Mouse (Mus musculus) embryonic facial prominence, embryonic 11.5 days (tissue): ENCODE results near the gene AC109138.7. TPM values are rescaled to one million over a fixed set of nuclear protein-coding genes. Genes with fewer than 3 reads are reported as not detected.

Experiments used
- ATAC-seq: fragments of 200-750 bp; cut with Nextera tagmentation; replicated peaks from 2 replicates; pipeline ENCODE4 v1.8.0; 2017; ENCODE audit warnings: low read depth; ENCODE audit not compliant: insufficient number of reproducible peaks, low FRiP score, low TSS enrichment
- DNase-seq: peaks from one replicate; pipeline ENCODE4 v3.0.0-alpha.2; 2015; ENCODE audit warnings: low spot score
- H3K27ac ChIP-seq: fragments of 300-500 bp; sonication (generic); replicated peaks from 2 replicates; pipeline ENCODE4 v1.5.1; 2014; ENCODE audit warnings: mild to moderate bottlenecking, low read depth, low read length, control low read depth
- H3K27me3 ChIP-seq: fragments of 300-500 bp; sonication (generic); 2 replicates; pipeline ENCODE4 v1.6.1; 2014; ENCODE audit warnings: mild to moderate bottlenecking, low read length, moderate library complexity, mixed read lengths; ENCODE audit not compliant: control insufficient read depth, insufficient read depth
- H3K36me3 ChIP-seq: fragments of 300-500 bp; sonication (generic); replicated peaks from 2 replicates; pipeline ENCODE4 v1.6.1; 2014; ENCODE audit warnings: low read depth, mild to moderate bottlenecking, low read length, moderate library complexity, mixed read lengths; ENCODE audit not compliant: control insufficient read depth, insufficient read depth
- H3K4me1 ChIP-seq: fragments of 300-500 bp; sonication (generic); 2 replicates; pipeline ENCODE4 v1.6.1; 2014; ENCODE audit warnings: low read length, mixed read lengths; ENCODE audit not compliant: control insufficient read depth, insufficient read depth
- H3K4me2 ChIP-seq: fragments of 300-500 bp; sonication (generic); 2 replicates; pipeline ENCODE4 v1.6.1; 2014; ENCODE audit warnings: low read depth, mild to moderate bottlenecking, control low read depth, low read length, moderate library complexity
- H3K4me3 ChIP-seq: fragments of 300-500 bp; sonication (generic); 2 replicates; pipeline ENCODE4 v1.5.1; 2014; ENCODE audit warnings: low read depth, low read length, control low read depth
- H3K9ac ChIP-seq: fragments of 300-500 bp; sonication (generic); replicated peaks from 2 replicates; pipeline ENCODE4 v1.6.1; 2014; ENCODE audit warnings: mild to moderate bottlenecking, control low read depth, low read length
- H3K9me3 ChIP-seq: fragments of 300-500 bp; sonication (generic); replicated peaks from 2 replicates; pipeline ENCODE4 v1.6.1; 2016; ENCODE audit warnings: mild to moderate bottlenecking, low read length, inconsistent platforms, mixed read lengths; ENCODE audit not compliant: control insufficient read depth
- WGBS: fragments of 180-500 bp; shearing (Covaris S2); extraction: QIAGEN DNeasy Blood & Tissue Kit; methylation state at CpG from one replicate; pipeline ENCODE4 v1.1.7; 2014; 5-methylcytosine and 5-hydroxymethylcytosine counted together
- polyA plus RNA-seq: library from polyadenylated mRNA; unstranded; fragments of >200 nt; fragmentation: Nextera tagmentation; extraction: Ambion mirVana; gene quantifications from 2 replicates; pipeline ENCODE4 v1.2.1, GENCODE M21; 2014

AC109138.7 gene
- polyA plus RNA-seq, 1 experiment from 2014 or later, result not detected

- ATAC-seq, result no peak
- H3K36me3 ChIP-seq, result no peaks in the 10 kb centered on the region
- no peak overlapping the region for H3K4me3 ChIP-seq
- no peak overlapping the region for H3K27ac ChIP-seq
- no peaks in the 10 kb centered on the region for H3K27me3 ChIP-seq
- WGBS, result 79% methylated on average over 10 of the region's 12 CpGs
- no peak overlapping the region for H3K9ac ChIP-seq
- no peaks in the 10 kb centered on the region for H3K9me3 ChIP-seq
- peaks cover 3% of the 10 kb centered on the region for H3K4me1 ChIP-seq
- H3K4me2 ChIP-seq, result no peak overlapping the region
- DNase-seq, result no peak
Measured at GRCm38 (mm10) chr19:4189051-4189620, 25.0 kb upstream of the AC109138.7 start.

GRCm38 (mm10) chr19:4190831-4191334, 23.3 kb upstream of the AC109138.7 start, which contains the start of gene Tbc1d10c:
Gene Tbc1d10c, minus strand, starts transcription at chr19:4191284.
- DNase-seq, result no peak
- H3K27ac ChIP-seq, result peak within 1 kb of the TSS; percentile 90
- no peaks in the 10 kb centered on the region for H3K9me3 ChIP-seq
- peak within 1 kb of the TSS; percentile 58 for H3K4me2 ChIP-seq
- no peak for ATAC-seq
- peaks cover 13% of the 10 kb centered on the region for H3K36me3 ChIP-seq
- 67% methylated on average over 4 of the region's 4 CpGs for WGBS
- peak within 1 kb of the TSS; percentile 97 for H3K4me3 ChIP-seq
- peaks cover 3% of the 10 kb centered on the region for H3K4me1 ChIP-seq
- peak within 1 kb of the TSS; percentile 96 for H3K9ac ChIP-seq
- H3K27me3 ChIP-seq, result no peaks in the 10 kb centered on the region

- Histone ChIP-seq H3K4me3 (peak within 1 kb of the TSS; percentile 97), H3K4me1 (peaks cover 6% of the 10 kb centered on the region), H3K9ac (peak within 1 kb of the TSS; percentile 96), H3K27ac (peak within 1 kb of the TSS; percentile 90), H3K9me3 (no peaks in the 10 kb centered on the region), H3K36me3 (peaks cover 18% of the 10 kb centered on the region), H3K4me2 (peak within 1 kb of the TSS; percentile 58), H3K27me3 (no peaks in the 10 kb centered on the region)
- ATAC-seq, result peak; percentile 88
- peak; percentile 96 for DNase-seq
- WGBS, result 7% methylated on average over 38 of the region's 47 CpGs
Measured at GRCm38 (mm10) chr19:4191528-4192250, 22.5 kb upstream of the AC109138.7 start, which contains the start of gene Ppp1ca. Gene Ppp1ca, plus strand, starts transcription at chr19:4192065.

- Histone ChIP-seq H3K9ac (peak overlapping the region; percentile 96), H3K36me3 (peaks cover 18% of the 10 kb centered on the region), H3K9me3 (no peaks in the 10 kb centered on the region), H3K27me3 (no peaks in the 10 kb centered on the region), H3K4me3 (peak overlapping the region; percentile 97), H3K4me1 (peaks cover 6% of the 10 kb centered on the region), H3K27ac (peak overlapping the region; percentile 90), H3K4me2 (peak overlapping the region; percentile 58)
- 0% methylated on average over 47 of the region's 52 CpGs for WGBS
- ATAC-seq (0 out of 2 replicates have a peak, but pooled peaks have one; percentile 0), DNase-seq (peak; percentile 45)
Measured at GRCm38 (mm10) chr19:4192251-4192985, 21.7 kb upstream of the AC109138.7 start.

- Histone ChIP-seq H3K4me1 (peaks cover 6% of the 10 kb centered on the region), H3K36me3 (peaks cover 18% of the 10 kb centered on the region), H3K27ac (no peak overlapping the region), H3K27me3 (no peaks in the 10 kb centered on the region), H3K9ac (peak overlapping the region; percentile 96), H3K9me3 (no peaks in the 10 kb centered on the region), H3K4me3 (peak overlapping the region; percentile 97), H3K4me2 (peak overlapping the region; percentile 58)
- no peak for ATAC-seq
- 72% methylated on average over 6 of the region's 6 CpGs for WGBS
- DNase-seq, result no peak
Measured at GRCm38 (mm10) chr19:4193129-4193528, 21.0 kb upstream of the AC109138.7 start.

- DNase-seq (no peak), ATAC-seq (no peak)
- no peaks in the 10 kb centered on the region for H3K27me3 ChIP-seq
- no peak overlapping the region for H3K4me3 ChIP-seq
- no peak overlapping the region for H3K9ac ChIP-seq
- no peak overlapping the region for H3K4me2 ChIP-seq
- 89% methylated on average over 8 of the region's 8 CpGs for WGBS
- H3K27ac ChIP-seq, result no peak overlapping the region
- peaks cover 18% of the 10 kb centered on the region for H3K36me3 ChIP-seq
- H3K9me3 ChIP-seq, result no peaks in the 10 kb centered on the region
- peaks cover 6% of the 10 kb centered on the region for H3K4me1 ChIP-seq
Measured at GRCm38 (mm10) chr19:4194021-4194724, 20.0 kb upstream of the AC109138.7 start.

GRCm38 (mm10) chr19:4194776-4195650, 19.1 kb upstream of the AC109138.7 start:
- Histone ChIP-seq H3K9ac (no peak overlapping the region), H3K27ac (no peak overlapping the region), H3K4me3 (no peak overlapping the region), H3K4me1 (peaks cover 6% of the 10 kb centered on the region), H3K36me3 (peaks cover 18% of the 10 kb centered on the region), H3K4me2 (no peak overlapping the region), H3K27me3 (no peaks in the 10 kb centered on the region), H3K9me3 (no peaks in the 10 kb centered on the region)
- DNase-seq (no peak), ATAC-seq (no peak)
- WGBS, result 84% methylated on average over 12 of the region's 12 CpGs
